Mouse (Mus musculus): ENCODE results near the gene Acot11. TPM values are rescaled to one million over a fixed set of nuclear protein-coding genes. Genes with fewer than 3 reads are reported as not detected.

Acot11 gene
- polyA plus RNA-seq, 1 experiment from 2014 or later, result 2.8 TPM

DNA sequence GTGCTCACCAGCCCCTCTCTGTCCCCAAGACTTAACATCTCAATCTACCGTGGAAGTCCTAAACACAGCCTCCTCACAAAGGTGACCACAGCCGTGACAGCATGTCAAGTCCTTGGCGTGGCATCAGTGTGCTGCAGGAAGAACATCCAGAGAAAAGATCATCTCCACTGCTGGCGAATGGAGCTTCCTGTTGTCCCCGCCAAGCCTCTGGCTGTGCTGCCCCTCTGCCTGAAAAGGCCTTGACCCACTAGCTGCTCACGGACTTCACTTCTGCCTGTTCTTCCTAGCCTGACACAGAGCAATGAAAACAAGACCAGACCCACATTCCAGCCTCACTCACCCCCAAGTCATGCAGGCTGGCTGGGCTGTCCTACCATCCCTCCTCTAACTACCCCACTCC is 13.5 kb upstream of the Acot11 start:
- ATAC-seq (ENCODE audit: low FRiP score, low TSS enrichment) (no peak), DNase-seq (ENCODE audit: low spot score) (no peak)
- Histone ChIP-seq H3K27ac (replicated peaks) (no peak overlapping the region), H3K36me3 (ENCODE audit: control insufficient read depth, insufficient read depth, low read length) (no peaks in the 10 kb centered on the region), H3K9ac (ENCODE audit: low read length) (no peak overlapping the region), H3K9me3 (ENCODE audit: control insufficient read depth, low read length) (no peaks in the 10 kb centered on the region), H3K4me1 (replicated peaks; ENCODE audit: control insufficient read depth, insufficient read depth) (no peaks in the 10 kb centered on the region), H3K4me2 (replicated peaks; ENCODE audit: low read depth) (no peak overlapping the region), H3K27me3 (ENCODE audit: control insufficient read depth, insufficient read depth, low read length) (no peaks in the 10 kb centered on the region), H3K4me3 (ENCODE audit: low read depth, low read length) (no peak overlapping the region)
- TF ChIP-seq CTCF (IDR thresholded peaks at IDR 0.05; ENCODE audit: low read depth) (no peak), EP300 (optimal IDR thresholded peaks at IDR 0.05) (no peak)
- WGBS, result 74% methylated on average over 6 of the region's 6 CpGs

DNA sequence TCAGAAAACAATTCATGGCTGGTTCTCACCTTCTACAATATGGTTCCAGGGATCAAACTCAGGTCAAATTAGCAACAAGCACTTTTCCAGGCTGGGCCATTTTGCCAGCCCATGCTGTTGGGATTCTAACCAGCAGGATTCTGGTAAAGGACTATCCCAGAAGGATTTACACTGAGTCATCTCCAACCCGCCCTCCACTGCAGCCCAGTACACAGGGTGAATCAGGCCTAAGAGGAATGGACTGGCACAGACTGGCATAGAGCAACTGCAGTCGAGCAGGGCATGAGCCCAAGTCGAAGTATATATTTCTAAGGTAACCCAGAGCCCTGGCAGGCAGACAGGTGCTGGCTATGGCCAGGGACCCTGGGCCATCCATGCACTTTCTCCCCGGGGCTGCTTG is 12.2 kb upstream of the Acot11 start:
- Histone ChIP-seq H3K9me3 (ENCODE audit: control insufficient read depth, low read length) (no peaks in the 10 kb centered on the region), H3K36me3 (ENCODE audit: control insufficient read depth, insufficient read depth, low read length) (no peaks in the 10 kb centered on the region), H3K9ac (ENCODE audit: low read length) (no peak overlapping the region), H3K27ac (replicated peaks) (no peak overlapping the region), H3K4me2 (replicated peaks; ENCODE audit: low read depth) (no peak overlapping the region), H3K4me1 (replicated peaks; ENCODE audit: control insufficient read depth, insufficient read depth) (no peaks in the 10 kb centered on the region), H3K4me3 (ENCODE audit: low read depth, low read length) (no peak overlapping the region), H3K27me3 (ENCODE audit: control insufficient read depth, insufficient read depth, low read length) (no peaks in the 10 kb centered on the region)
- 83% methylated on average over 4 of the region's 4 CpGs for WGBS
- DNase-seq (ENCODE audit: low spot score) (no peak), ATAC-seq (ENCODE audit: low FRiP score, low TSS enrichment) (peak; percentile 66; the same call in 1 of the 2 replicates)
- no peak for TF ChIP-seq EP300 (optimal IDR thresholded peaks at IDR 0.05)
- TF ChIP-seq CTCF (IDR thresholded peaks at IDR 0.05; ENCODE audit: low read depth), result no peak

DNA sequence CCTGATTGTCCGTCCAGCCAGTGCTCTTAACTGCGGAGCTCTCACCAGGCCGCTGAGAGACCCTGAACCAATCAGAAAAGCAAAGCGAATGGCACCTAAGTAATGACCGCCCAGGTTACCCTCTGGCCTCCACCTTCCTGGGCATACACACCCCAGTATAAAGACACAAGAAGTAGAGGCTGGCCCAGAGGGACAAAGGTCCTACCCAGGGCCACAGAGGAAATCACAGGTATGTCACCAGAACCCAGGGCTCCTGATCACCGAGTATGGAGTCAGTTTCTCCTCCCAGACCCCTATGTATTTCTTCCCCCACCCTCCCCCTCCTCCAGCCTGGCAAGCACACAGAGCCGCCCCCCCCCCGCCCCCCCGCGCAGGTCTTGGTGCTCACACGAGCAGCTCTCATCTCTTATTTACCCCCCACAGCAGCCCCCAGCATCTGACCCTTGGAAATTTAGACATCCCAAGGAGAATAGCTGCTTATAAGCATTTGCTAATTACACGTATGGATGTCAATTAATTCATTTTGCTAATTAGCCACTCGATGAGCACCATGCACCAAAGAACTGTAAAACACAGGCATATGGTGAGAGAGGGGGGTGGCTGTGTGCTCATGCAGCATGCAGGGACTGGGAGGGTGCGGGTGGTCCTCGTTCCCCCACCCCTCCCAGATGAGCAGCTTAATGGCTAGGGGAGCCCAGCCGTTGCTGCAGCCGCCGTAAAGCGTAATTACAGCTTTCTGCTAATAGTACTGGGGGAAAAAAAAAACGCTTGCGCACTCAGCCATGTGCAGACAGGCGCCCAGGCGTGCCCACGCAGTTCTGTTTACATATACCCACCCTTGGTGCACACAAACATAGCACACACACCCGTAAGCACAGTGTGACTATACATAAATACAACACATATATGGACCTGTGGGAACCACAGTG is 10.9 kb upstream of the Acot11 start:
- no peaks in the 10 kb centered on the region for H3K27me3 ChIP-seq (ENCODE audit: control insufficient read depth, insufficient read depth, low read length)
- no peak overlapping the region for H3K4me3 ChIP-seq (ENCODE audit: low read depth, low read length)
- no peaks in the 10 kb centered on the region for H3K4me1 ChIP-seq (replicated peaks; ENCODE audit: control insufficient read depth, insufficient read depth)
- no peaks in the 10 kb centered on the region for H3K36me3 ChIP-seq (ENCODE audit: control insufficient read depth, insufficient read depth, low read length)
- H3K4me2 ChIP-seq (replicated peaks; ENCODE audit: low read depth), result no peak overlapping the region
- TF ChIP-seq EP300 (optimal IDR thresholded peaks at IDR 0.05) (no peak), CTCF (IDR thresholded peaks at IDR 0.05; ENCODE audit: low read depth) (no peak)
- no peak overlapping the region for H3K9ac ChIP-seq (ENCODE audit: low read length)
- no peaks in the 10 kb centered on the region for H3K9me3 ChIP-seq (ENCODE audit: control insufficient read depth, low read length)
- ATAC-seq (ENCODE audit: low FRiP score, low TSS enrichment), result peak; percentile 42; the same call in 1 of the 2 replicates
- 60% methylated on average over 23 of the region's 25 CpGs for WGBS
- no peak for DNase-seq (ENCODE audit: low spot score)
- H3K27ac ChIP-seq (replicated peaks), result no peak overlapping the region

DNA sequence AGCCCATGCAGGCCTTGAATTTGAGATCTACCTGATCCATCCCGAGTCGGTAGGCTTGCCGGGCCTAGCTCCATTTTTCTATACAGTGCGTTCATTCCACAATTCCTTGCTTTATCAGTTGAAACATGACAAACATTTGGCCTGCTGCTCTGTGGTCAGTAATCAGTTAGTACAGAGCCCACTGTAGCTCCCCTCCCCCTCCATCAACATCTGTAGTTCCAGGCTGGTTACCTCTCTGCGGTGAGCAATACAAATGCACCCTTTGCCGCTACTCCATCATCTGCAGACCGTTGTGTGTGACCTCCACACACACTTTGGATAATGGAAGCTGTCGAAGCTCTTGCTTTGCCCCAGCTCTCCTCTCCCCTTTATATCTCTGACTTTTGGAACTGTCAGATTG is 6.4 kb upstream of the Acot11 start:
- WGBS, result 88% methylated on average over 8 of the region's 8 CpGs
- Histone ChIP-seq H3K36me3 (ENCODE audit: control insufficient read depth, insufficient read depth, low read length) (no peaks in the 10 kb centered on the region), H3K27ac (replicated peaks) (no peak overlapping the region), H3K4me2 (replicated peaks; ENCODE audit: low read depth) (no peak overlapping the region), H3K9ac (ENCODE audit: low read length) (no peak overlapping the region), H3K9me3 (ENCODE audit: control insufficient read depth, low read length) (no peaks in the 10 kb centered on the region), H3K4me3 (ENCODE audit: low read depth, low read length) (no peak overlapping the region), H3K4me1 (replicated peaks; ENCODE audit: control insufficient read depth, insufficient read depth) (no peaks in the 10 kb centered on the region), H3K27me3 (ENCODE audit: control insufficient read depth, insufficient read depth, low read length) (no peaks in the 10 kb centered on the region)
- no peak for TF ChIP-seq CTCF (IDR thresholded peaks at IDR 0.05; ENCODE audit: low read depth)
- TF ChIP-seq EP300 (optimal IDR thresholded peaks at IDR 0.05), result no peak
- DNase-seq (ENCODE audit: low spot score), result no peak
- ATAC-seq (ENCODE audit: low FRiP score, low TSS enrichment), result no peak

DNA sequence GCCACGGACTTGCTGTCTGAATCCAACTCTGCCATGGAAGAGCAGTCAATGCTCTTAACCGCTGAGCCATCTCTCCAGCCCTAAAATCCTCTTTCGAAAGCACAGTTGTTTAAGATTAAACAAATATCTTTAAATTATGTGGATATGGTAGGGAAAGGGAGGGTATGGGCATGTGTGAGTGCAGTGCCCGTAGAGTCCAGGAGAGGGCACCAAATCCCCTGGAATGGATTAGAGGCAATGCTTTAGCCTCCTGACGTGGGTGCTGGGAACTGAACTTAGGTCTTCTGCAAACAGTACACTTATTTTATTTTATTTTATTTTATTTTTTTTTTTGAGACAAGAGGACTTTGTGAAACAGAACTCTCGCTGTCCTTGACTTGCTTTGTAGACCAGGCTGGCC is 5.2 kb upstream of the Acot11 start:
- no peak overlapping the region for H3K4me3 ChIP-seq (ENCODE audit: low read depth, low read length)
- 86% methylated on average over 6 of the region's 6 CpGs for WGBS

DNA sequence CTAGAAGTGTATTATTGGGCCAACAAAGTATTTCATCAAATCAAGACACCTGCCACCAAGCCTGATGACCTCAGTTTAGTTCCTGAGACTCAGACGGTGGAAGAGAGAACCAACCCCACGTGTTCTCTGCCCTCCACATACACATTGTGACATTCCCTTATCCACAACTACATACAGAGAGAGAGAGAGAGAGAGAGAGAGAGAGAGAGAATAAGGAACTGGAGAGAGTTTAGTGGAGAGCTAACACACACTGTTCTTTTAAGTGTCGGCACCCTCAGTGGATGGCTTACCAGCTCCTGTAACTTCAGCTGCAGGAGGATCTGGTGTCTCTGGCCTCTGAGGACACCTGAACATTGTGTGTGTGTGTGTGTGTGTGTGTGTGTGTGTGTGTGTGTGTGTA is 2.5 kb upstream of the Acot11 start:
- WGBS, result 79% methylated on average over 3 of the region's 3 CpGs
- ATAC-seq (ENCODE audit: low FRiP score, low TSS enrichment) (no peak), DNase-seq (ENCODE audit: low spot score) (no peak)
- Histone ChIP-seq H3K4me3 (ENCODE audit: low read depth, low read length) (no peak overlapping the region), H3K27ac (replicated peaks) (no peak overlapping the region), H3K27me3 (ENCODE audit: control insufficient read depth, insufficient read depth, low read length) (no peaks in the 10 kb centered on the region), H3K9me3 (ENCODE audit: control insufficient read depth, low read length) (no peaks in the 10 kb centered on the region), H3K4me1 (replicated peaks; ENCODE audit: control insufficient read depth, insufficient read depth) (0 out of 2 replicates have a peak, but pooled peaks cover 3% of the 10 kb centered on the region), H3K9ac (ENCODE audit: low read length) (no peak overlapping the region), H3K4me2 (replicated peaks; ENCODE audit: low read depth) (no peak overlapping the region), H3K36me3 (ENCODE audit: control insufficient read depth, insufficient read depth, low read length) (no peaks in the 10 kb centered on the region)
- TF ChIP-seq CTCF (IDR thresholded peaks at IDR 0.05; ENCODE audit: low read depth) (no peak), EP300 (optimal IDR thresholded peaks at IDR 0.05) (no peak)

More for the DNA sequence above, 5.2 kb upstream of the Acot11 start:
- TF ChIP-seq EP300 (optimal IDR thresholded peaks at IDR 0.05), result no peak
- TF ChIP-seq CTCF (IDR thresholded peaks at IDR 0.05; ENCODE audit: low read depth), result peak; percentile 63
- ATAC-seq (ENCODE audit: low FRiP score, low TSS enrichment) (no peak), DNase-seq (ENCODE audit: low spot score) (no peak)
- Histone ChIP-seq H3K9me3 (ENCODE audit: control insufficient read depth, low read length) (no peaks in the 10 kb centered on the region), H3K9ac (ENCODE audit: low read length) (no peak overlapping the region), H3K27me3 (ENCODE audit: control insufficient read depth, insufficient read depth, low read length) (no peaks in the 10 kb centered on the region), H3K4me1 (replicated peaks; ENCODE audit: control insufficient read depth, insufficient read depth) (no peaks in the 10 kb centered on the region), H3K27ac (replicated peaks) (no peak overlapping the region), H3K36me3 (ENCODE audit: control insufficient read depth, insufficient read depth, low read length) (no peaks in the 10 kb centered on the region), H3K4me2 (replicated peaks; ENCODE audit: low read depth) (no peak overlapping the region)
